Mouse (Mus musculus) embryonic stem cell, embryonic (primary cell): ENCODE results near the gene Ttll8.

ENCODE experiments used
- CTCF ChIA-PET, 4 experiments: fragments of 300-600 bp in 2 of 4; fragments of 350-600 bp in 2 of 4; sonication (Branson Sonifier 250); formaldehyde crosslinking; loops; one replicate each; lab custom pipeline; 2022; ENCODE audit warnings: inconsistent platforms in 2 of 4; lab: Charles Lee
- POLR2A ChIA-PET, 4 experiments: fragments of 300-600 bp in 2 of 4; fragments of 350-600 bp in 2 of 4; sonication (Branson Sonifier 250); formaldehyde crosslinking; loops; one replicate each; lab custom pipeline; 2022; ENCODE audit warnings: antibody characterized with exemption in 4 of 4, inconsistent platforms in 1 of 4; lab: Charles Lee

The Ttll8 gene

GRCm38 (mm10) chr15:88902200-88902875 is 51.9 kb downstream of the Ttll8 start:
- ChIA-PET CTCF (interaction anchor here (0.5 to 4.3 kb wide), 30 partner anchors 7 to 413 kb away, joined by 3 to 30 read pairs (median 4); partner anchors contain the start of gene Sbf1 (in 1 of the 4)), POLR2A (interaction anchor here in 3 of 4 experiments (0.6 to 8.3 kb wide), 48 partner anchors 9 to 220 kb away, joined by 3 to 305 read pairs (median 6); partner anchors contain the start of genes Pim3 (in 3 of the 3), Alg12 (in 2 of the 3), Zbed4 (in 2 of the 3) and Creld2 (in 1 of the 3))

GRCm38 (mm10) chr15:88896341-88896980 is 57.8 kb downstream of the Ttll8 start:
- ChIA-PET CTCF (interaction anchor here in 3 of 4 experiments (0.5 to 1.9 kb wide), 5 partner anchors 20 to 460 kb away, joined by 3 to 6 read pairs (median 4); no protein-coding TSS in a partner anchor), POLR2A (interaction anchor here in 2 of 4 experiments (1.2 to 12.4 kb wide), 5 partner anchors 7 to 29 kb away, joined by 3 to 305 read pairs (median 115); partner anchors contain the start of gene Pim3 (in 1 of the 2))

- ChIA-PET POLR2A (interaction anchor here in 3 of 4 experiments (0.8 to 12.4 kb wide), 6 partner anchors 7 to 28 kb away, joined by 3 to 305 read pairs (median 60); partner anchors contain the start of gene Pim3 (in 1 of the 3)), CTCF (interaction anchor here in 3 of 4 experiments (0.7 to 1.9 kb wide), 8 partner anchors 10 to 68 kb away, joined by 3 to 8 read pairs (median 4); no protein-coding TSS in a partner anchor)
These were observed 58.3 kb downstream of the Ttll8 start for GRCm38 (mm10) chr15:88895891-88896290.

- POLR2A ChIA-PET = interaction anchor here in 3 of 4 experiments (0.8 to 12.4 kb wide), 12 partner anchors 8 to 58 kb away, joined by 3 to 305 read pairs (median 24); partner anchors contain the start of gene Pim3 (in 2 of the 3)
- CTCF ChIA-PET = interaction anchor here in 3 of 4 experiments (0.6 to 1.9 kb wide), 10 partner anchors 8 to 453 kb away, joined by 3 to 8 read pairs (median 4); no protein-coding TSS in a partner anchor
These were observed 59.1 kb downstream of the Ttll8 start for GRCm38 (mm10) chr15:88895119-88895518.

GRCm38 (mm10) chr15:88892876-88893275 is 61.3 kb downstream of the Ttll8 start:
- CTCF ChIA-PET = interaction anchor here in 3 of 4 experiments (0.8 to 2.6 kb wide), 7 partner anchors 10 to 56 kb away, joined by 3 to 13 read pairs (median 8); no protein-coding TSS in a partner anchor
- POLR2A ChIA-PET = interaction anchor here in 3 of 4 experiments (0.7 to 12.4 kb wide), 37 partner anchors 8 to 285 kb away, joined by 3 to 305 read pairs (median 8); partner anchors contain the start of genes Pim3 (in 3 of the 3), Panx2 (in 1 of the 3) and Zbed4 (in 1 of the 3)

GRCm38 (mm10) chr15:88892252-88892651 is 62.0 kb downstream of the Ttll8 start:
- CTCF ChIA-PET = interaction anchor here (0.6 to 2.6 kb wide), 7 partner anchors 11 to 290 kb away, joined by 3 to 13 read pairs (median 4); no protein-coding TSS in a partner anchor

GRCm38 (mm10) chr15:88891676-88892040 is 62.6 kb downstream of the Ttll8 start:
- POLR2A ChIA-PET = interaction anchor here in 3 of 4 experiments (0.6 to 12.4 kb wide), 46 partner anchors 9 to 534 kb away, joined by 3 to 305 read pairs (median 9); partner anchors contain the start of genes Pim3 (in 3 of the 3), Alg12 (in 1 of the 3), Cpt1b (in 1 of the 3) and Creld2 (in 1 of the 3)
- CTCF ChIA-PET = interaction anchor here in 3 of 4 experiments (1.0 to 4.0 kb wide), 11 partner anchors 9 to 64 kb away, joined by 3 to 37 read pairs (median 4); no protein-coding TSS in a partner anchor

More at GRCm38 (mm10) chr15:88892252-88892651, 62.0 kb downstream of the Ttll8 start:
- POLR2A ChIA-PET = interaction anchor here in 3 of 4 experiments (0.6 to 12.4 kb wide), 30 partner anchors 9 to 286 kb away, joined by 3 to 305 read pairs (median 13); partner anchors contain the start of genes Pim3 (in 3 of the 3) and Panx2 (in 1 of the 3)

- CTCF ChIA-PET = interaction anchor here (0.7 to 4.0 kb wide), 14 partner anchors 10 to 431 kb away, joined by 3 to 37 read pairs (median 4); no protein-coding TSS in a partner anchor
- POLR2A ChIA-PET = interaction anchor here in 3 of 4 experiments (0.6 to 12.4 kb wide), 50 partner anchors 9 to 535 kb away, joined by 3 to 305 read pairs (median 9); partner anchors contain the start of genes Pim3 (in 3 of the 3), Alg12 (in 1 of the 3), Cpt1b (in 1 of the 3) and Creld2 (in 1 of the 3)
These were observed 63.2 kb downstream of the Ttll8 start for GRCm38 (mm10) chr15:88890751-88891675.

GRCm38 (mm10) chr15:88889994-88890393 is 64.2 kb downstream of the Ttll8 start:
- POLR2A ChIA-PET = interaction anchor here in 3 of 4 experiments (0.6 to 12.4 kb wide), 22 partner anchors 8 to 321 kb away, joined by 3 to 305 read pairs (median 15); partner anchors contain the start of genes Pim3 (in 2 of the 3), Alg12 (in 1 of the 3), Creld2 (in 1 of the 3) and Ppp6r2 (in 1 of the 3)

GRCm38 (mm10) chr15:88889032-88889431 is 65.2 kb downstream of the Ttll8 start:
- ChIA-PET CTCF (interaction anchor here in 2 of 4 experiments (1.3 to 4.0 kb wide), 3 partner anchors 13 to 61 kb away, joined by 5 to 37 read pairs (median 6); no protein-coding TSS in a partner anchor), POLR2A (interaction anchor here in 3 of 4 experiments (0.8 to 12.4 kb wide), 17 partner anchors 8 to 175 kb away, joined by 3 to 305 read pairs (median 7); partner anchors contain the start of gene Pim3 (in 2 of the 3))

More at GRCm38 (mm10) chr15:88889994-88890393, 64.2 kb downstream of the Ttll8 start:
- CTCF ChIA-PET = interaction anchor here in 2 of 4 experiments (1.4 to 4.0 kb wide), 5 partner anchors 13 to 54 kb away, joined by 4 to 37 read pairs (median 5); no protein-coding TSS in a partner anchor

GRCm38 (mm10) chr15:88885376-88885775 is 68.8 kb downstream of the Ttll8 start:
- ChIA-PET CTCF (interaction anchor here in 2 of 4 experiments (0.6 to 1.0 kb wide), 2 partner anchors 9 to 49 kb away, joined by 3 read pairs; no protein-coding TSS in a partner anchor), POLR2A (interaction anchor here in 3 of 4 experiments (0.7 to 12.4 kb wide), 8 partner anchors 9 to 176 kb away, joined by 3 to 252 read pairs (median 4); partner anchors contain the start of gene Pim3 (in 1 of the 3))

- CTCF ChIA-PET = interaction anchor here in 2 of 4 experiments (0.6 to 0.7 kb wide), 2 partner anchors 21 to 38 kb away, joined by 4 to 22 read pairs; no protein-coding TSS in a partner anchor
- POLR2A ChIA-PET = interaction anchor here in 3 of 4 experiments (0.6 to 3.7 kb wide), 16 partner anchors 8 to 603 kb away, joined by 3 to 82 read pairs (median 6); partner anchors contain the start of gene Pim3 (in 2 of the 3)
These were observed 70.9 kb downstream of the Ttll8 start for GRCm38 (mm10) chr15:88883342-88883741.

- CTCF ChIA-PET = interaction anchor here in 3 of 4 experiments (0.7 to 1.5 kb wide), 4 partner anchors 12 to 55 kb away, joined by 3 to 22 read pairs (median 4); no protein-coding TSS in a partner anchor
- POLR2A ChIA-PET = interaction anchor here in 3 of 4 experiments (0.6 to 3.7 kb wide), 22 partner anchors 8 to 602 kb away, joined by 3 to 82 read pairs (median 8); partner anchors contain the start of gene Pim3 (in 2 of the 3)
These were observed 71.4 kb downstream of the Ttll8 start for GRCm38 (mm10) chr15:88882851-88883250.

- POLR2A ChIA-PET = interaction anchor here (0.6 to 3.7 kb wide), 48 partner anchors 8 to 342 kb away, joined by 3 to 82 read pairs (median 5); partner anchors contain the start of genes Alg12 (in 2 of the 4), Pim3 (in 2 of the 4) and Creld2 (in 1 of the 4)
These were observed 72.8 kb downstream of the Ttll8 start for GRCm38 (mm10) chr15:88881253-88882044.

More at GRCm38 (mm10) chr15:88881253-88882044, 72.8 kb downstream of the Ttll8 start:
- CTCF ChIA-PET = interaction anchor here (0.5 to 2.1 kb wide), 17 partner anchors 9 to 247 kb away, joined by 3 to 8 read pairs (median 3); no protein-coding TSS in a partner anchor
